Mouse (Mus musculus): ENCODE data around the gene Gm7579.
"Not testable (repeated sequence)": the region's sequence is repeated elsewhere in the genome, so short reads cannot be mapped to it uniquely, and the experiment has no call there.

GRCm38 (mm10) chr7:142212136-142212535, 477 bp downstream of the Gm7579 start:
- TF ChIP-seq GATA1 (IDR thresholded peaks at IDR 0.05; ENCODE audit: borderline replicate concordance, low read length); FLI1 (IDR thresholded peaks at IDR 0.05; ENCODE audit: low read length): not testable (repeated sequence)
